Mouse (Mus musculus): Measurements from ENCODE around the gene A830018L16Rik. TPM values are rescaled to one million over a fixed set of nuclear protein-coding genes. Genes with fewer than 3 reads are reported as not detected.

Gene A830018L16Rik
- polyA plus RNA-seq, 1 experiment from 2014 or later, result 0.51 TPM

- Histone ChIP-seq H3K9me3 (ENCODE audit: control insufficient read depth, low read length) (no peaks in the 10 kb centered on the region), H3K4me3 (ENCODE audit: low read length) (no peak overlapping the region), H3K4me1 (ENCODE audit: control insufficient read depth, insufficient read depth, low read length) (no peaks in the 10 kb centered on the region), H3K36me3 (ENCODE audit: control insufficient read depth, insufficient read depth, low read length) (no peaks in the 10 kb centered on the region), H3K4me2 (replicated peaks; ENCODE audit: low read depth, low read length) (no peak overlapping the region), H3K9ac (ENCODE audit: low read depth, low read length) (no peak overlapping the region), H3K27ac (ENCODE audit: low read depth, low read length) (no peak overlapping the region), H3K27me3 (ENCODE audit: control insufficient read depth, insufficient read depth, low read length) (no peaks in the 10 kb centered on the region)
- whole genome bisulfite sequencing, result 65% methylated on average over 3 of the region's 3 CpGs
- no peak for ATAC-seq (ENCODE audit: low FRiP score, low TSS enrichment)
Measured at GRCm38 (mm10) chr1:11895715-11896114, 481.8 kb downstream of the A830018L16Rik start.

- Histone ChIP-seq H3K4me1 (ENCODE audit: control insufficient read depth, insufficient read depth, low read length) (no peaks in the 10 kb centered on the region), H3K27ac (ENCODE audit: low read depth, low read length) (no peak overlapping the region), H3K4me3 (ENCODE audit: low read length) (no peak overlapping the region), H3K27me3 (ENCODE audit: control insufficient read depth, insufficient read depth, low read length) (no peaks in the 10 kb centered on the region), H3K9ac (ENCODE audit: low read depth, low read length) (no peak overlapping the region), H3K4me2 (replicated peaks; ENCODE audit: low read depth, low read length) (no peak overlapping the region), H3K9me3 (ENCODE audit: control insufficient read depth, low read length) (no peaks in the 10 kb centered on the region), H3K36me3 (ENCODE audit: control insufficient read depth, insufficient read depth, low read length) (no peaks in the 10 kb centered on the region)
- no peak for ATAC-seq (ENCODE audit: low FRiP score, low TSS enrichment)
Measured at GRCm38 (mm10) chr1:11915873-11916272, 502.0 kb downstream of the A830018L16Rik start.

GRCm38 (mm10) chr1:11936984-11937383 is 523.1 kb downstream of the A830018L16Rik start:
- H3K4me3 ChIP-seq (ENCODE audit: low read length), result no peak overlapping the region
- no peaks in the 10 kb centered on the region for H3K27me3 ChIP-seq (ENCODE audit: control insufficient read depth, insufficient read depth, low read length)
- H3K4me2 ChIP-seq (replicated peaks; ENCODE audit: low read depth, low read length), result no peak overlapping the region
- no peak overlapping the region for H3K9ac ChIP-seq (ENCODE audit: low read depth, low read length)
- no peaks in the 10 kb centered on the region for H3K36me3 ChIP-seq (ENCODE audit: control insufficient read depth, insufficient read depth, low read length)
- WGBS, result 30% methylated on average over 9 of the region's 9 CpGs
- H3K4me1 ChIP-seq (ENCODE audit: control insufficient read depth, insufficient read depth, low read length), result no peaks in the 10 kb centered on the region
- H3K27ac ChIP-seq (ENCODE audit: low read depth, low read length), result no peak overlapping the region
- no peaks in the 10 kb centered on the region for H3K9me3 ChIP-seq (ENCODE audit: control insufficient read depth, low read length)
- no peak for ATAC-seq (ENCODE audit: low FRiP score, low TSS enrichment)

GRCm38 (mm10) chr1:11959421-11960206 is 545.7 kb downstream of the A830018L16Rik start:
- H3K27me3 ChIP-seq (ENCODE audit: control insufficient read depth, insufficient read depth, low read length), result no peaks in the 10 kb centered on the region
- H3K9me3 ChIP-seq (ENCODE audit: control insufficient read depth, low read length), result no peaks in the 10 kb centered on the region
- H3K4me3 ChIP-seq (ENCODE audit: low read length), result no peak overlapping the region
- H3K4me1 ChIP-seq (ENCODE audit: control insufficient read depth, insufficient read depth, low read length), result no peaks in the 10 kb centered on the region
- ATAC-seq (ENCODE audit: low FRiP score, low TSS enrichment), result 0 out of 2 replicates have a peak, but pooled peaks have one; percentile 24
- H3K36me3 ChIP-seq (ENCODE audit: control insufficient read depth, insufficient read depth, low read length), result no peaks in the 10 kb centered on the region
- WGBS, result 50% methylated on average over 2 of the region's 2 CpGs
- H3K27ac ChIP-seq (ENCODE audit: low read depth, low read length), result no peak overlapping the region
- H3K9ac ChIP-seq (ENCODE audit: low read depth, low read length), result no peak overlapping the region
- no peak overlapping the region for H3K4me2 ChIP-seq (replicated peaks; ENCODE audit: low read depth, low read length)

GRCm38 (mm10) chr1:11982590-11983136 is 568.8 kb downstream of the A830018L16Rik start:
- H3K4me3 ChIP-seq (ENCODE audit: low read length), result no peak overlapping the region
- no peak overlapping the region for H3K4me2 ChIP-seq (replicated peaks; ENCODE audit: low read depth, low read length)
- WGBS, result 78% methylated on average over 4 of the region's 4 CpGs
- no peak overlapping the region for H3K9ac ChIP-seq (ENCODE audit: low read depth, low read length)
- no peaks in the 10 kb centered on the region for H3K4me1 ChIP-seq (ENCODE audit: control insufficient read depth, insufficient read depth, low read length)
- H3K36me3 ChIP-seq (ENCODE audit: control insufficient read depth, insufficient read depth, low read length), result no peaks in the 10 kb centered on the region
- ATAC-seq (ENCODE audit: low FRiP score, low TSS enrichment), result no peak
- H3K9me3 ChIP-seq (ENCODE audit: control insufficient read depth, low read length), result no peaks in the 10 kb centered on the region
- H3K27me3 ChIP-seq (ENCODE audit: control insufficient read depth, insufficient read depth, low read length), result no peaks in the 10 kb centered on the region
- H3K27ac ChIP-seq (ENCODE audit: low read depth, low read length), result no peak overlapping the region

GRCm38 (mm10) chr1:11990011-11990410 is 576.1 kb downstream of the A830018L16Rik start:
- H3K4me1 ChIP-seq (ENCODE audit: control insufficient read depth, insufficient read depth, low read length), result no peaks in the 10 kb centered on the region
- H3K27me3 ChIP-seq (ENCODE audit: control insufficient read depth, insufficient read depth, low read length), result no peaks in the 10 kb centered on the region
- H3K4me2 ChIP-seq (replicated peaks; ENCODE audit: low read depth, low read length), result no peak overlapping the region
- ATAC-seq (ENCODE audit: low FRiP score, low TSS enrichment), result no peak
- no peaks in the 10 kb centered on the region for H3K9me3 ChIP-seq (ENCODE audit: control insufficient read depth, low read length)
- WGBS, result 67% methylated on average over 3 of the region's 3 CpGs
- no peak overlapping the region for H3K27ac ChIP-seq (ENCODE audit: low read depth, low read length)
- H3K9ac ChIP-seq (ENCODE audit: low read depth, low read length), result no peak overlapping the region
- no peak overlapping the region for H3K4me3 ChIP-seq (ENCODE audit: low read length)
- H3K36me3 ChIP-seq (ENCODE audit: control insufficient read depth, insufficient read depth, low read length), result no peaks in the 10 kb centered on the region

- 25% methylated on average over 2 of the region's 2 CpGs for WGBS
- Histone ChIP-seq H3K4me2 (replicated peaks; ENCODE audit: low read depth, low read length) (no peak overlapping the region), H3K27ac (ENCODE audit: low read depth, low read length) (no peak overlapping the region), H3K36me3 (ENCODE audit: control insufficient read depth, insufficient read depth, low read length) (no peaks in the 10 kb centered on the region), H3K4me1 (ENCODE audit: control insufficient read depth, insufficient read depth, low read length) (no peaks in the 10 kb centered on the region), H3K4me3 (ENCODE audit: low read length) (no peak overlapping the region), H3K9me3 (ENCODE audit: control insufficient read depth, low read length) (no peaks in the 10 kb centered on the region), H3K27me3 (ENCODE audit: control insufficient read depth, insufficient read depth, low read length) (no peaks in the 10 kb centered on the region), H3K9ac (ENCODE audit: low read depth, low read length) (no peak overlapping the region)
- ATAC-seq (ENCODE audit: low FRiP score, low TSS enrichment), result no peak
Measured at GRCm38 (mm10) chr1:11996297-11996878, 582.5 kb downstream of the A830018L16Rik start.

GRCm38 (mm10) chr1:11997574-11997973 is 583.7 kb downstream of the A830018L16Rik start:
- Histone ChIP-seq H3K4me3 (ENCODE audit: low read length) (no peak overlapping the region), H3K27me3 (ENCODE audit: control insufficient read depth, insufficient read depth, low read length) (no peaks in the 10 kb centered on the region), H3K4me2 (replicated peaks; ENCODE audit: low read depth, low read length) (no peak overlapping the region), H3K9ac (ENCODE audit: low read depth, low read length) (no peak overlapping the region), H3K9me3 (ENCODE audit: control insufficient read depth, low read length) (no peaks in the 10 kb centered on the region), H3K27ac (ENCODE audit: low read depth, low read length) (no peak overlapping the region), H3K4me1 (ENCODE audit: control insufficient read depth, insufficient read depth, low read length) (no peaks in the 10 kb centered on the region), H3K36me3 (ENCODE audit: control insufficient read depth, insufficient read depth, low read length) (no peaks in the 10 kb centered on the region)
- 81% methylated on average over 2 of the region's 2 CpGs for WGBS
- ATAC-seq (ENCODE audit: low FRiP score, low TSS enrichment), result no peak

- Histone ChIP-seq H3K4me1 (ENCODE audit: control insufficient read depth, insufficient read depth, low read length) (no peaks in the 10 kb centered on the region), H3K4me2 (replicated peaks; ENCODE audit: low read depth, low read length) (no peak overlapping the region), H3K27ac (ENCODE audit: low read depth, low read length) (no peak overlapping the region), H3K9me3 (ENCODE audit: control insufficient read depth, low read length) (no peaks in the 10 kb centered on the region), H3K9ac (ENCODE audit: low read depth, low read length) (no peak overlapping the region), H3K4me3 (ENCODE audit: low read length) (no peak overlapping the region), H3K36me3 (ENCODE audit: control insufficient read depth, insufficient read depth, low read length) (no peaks in the 10 kb centered on the region), H3K27me3 (ENCODE audit: control insufficient read depth, insufficient read depth, low read length) (no peaks in the 10 kb centered on the region)
- 43% methylated on average over 4 of the region's 4 CpGs for WGBS
- peak; percentile 52 for ATAC-seq (ENCODE audit: low FRiP score, low TSS enrichment)
Measured at GRCm38 (mm10) chr1:12000557-12000956, 586.7 kb downstream of the A830018L16Rik start.
